Mouse (Mus musculus) neural tube, embryonic 15.5 days (tissue): ENCODE measurements around the gene Cdsn. TPM values are rescaled to one million over a fixed set of nuclear protein-coding genes. Genes with fewer than 3 reads are reported as not detected.

ENCODE experiments used
- ATAC-seq: fragments of 200-750 bp; cut with Nextera tagmentation; 2 replicates; pipeline ENCODE4 v1.8.0; 2017; ENCODE audit warnings: mild to moderate bottlenecking, moderate TSS enrichment, moderate library complexity; ENCODE audit not compliant: low FRiP score
- H3K27ac ChIP-seq: fragments of 300-500 bp; sonication (generic); replicated peaks from 2 replicates; pipeline ENCODE4 v1.5.1; 2015; ENCODE audit warnings: mild to moderate bottlenecking, inconsistent platforms
- H3K27me3 ChIP-seq: fragments of 300-500 bp; sonication (generic); replicated peaks from 2 replicates; pipeline ENCODE4 v1.6.1; 2015; ENCODE audit warnings: inconsistent platforms
- H3K36me3 ChIP-seq: fragments of 300-500 bp; sonication (generic); 2 replicates; pipeline ENCODE4 v1.6.1; 2015; ENCODE audit warnings: inconsistent platforms
- H3K4me1 ChIP-seq: fragments of 300-500 bp; sonication (generic); 2 replicates; pipeline ENCODE4 v1.6.1; 2015; ENCODE audit warnings: inconsistent platforms
- H3K4me2 ChIP-seq: fragments of 300-500 bp; sonication (generic); 2 replicates; pipeline ENCODE4 v1.6.1; 2015; ENCODE audit warnings: inconsistent platforms, mild to moderate bottlenecking, moderate library complexity
- H3K4me3 ChIP-seq: fragments of 300-500 bp; sonication (generic); replicated peaks from 2 replicates; pipeline ENCODE4 v1.5.1; 2015; ENCODE audit warnings: mild to moderate bottlenecking, inconsistent platforms
- H3K9ac ChIP-seq: fragments of 300-500 bp; sonication (generic); replicated peaks from 2 replicates; pipeline ENCODE4 v1.6.1; 2015; ENCODE audit warnings: mild to moderate bottlenecking, inconsistent platforms
- H3K9me3 ChIP-seq: fragments of 300-500 bp; sonication (generic); replicated peaks from 2 replicates; pipeline ENCODE4 v1.6.1; 2016; ENCODE audit warnings: inconsistent platforms
- WGBS: fragments of 180-500 bp; shearing (Covaris S2); methylation state at CpG from one replicate; pipeline ENCODE4 v1.1.7; 2015; ENCODE audit warnings: mixed read lengths; 5-methylcytosine and 5-hydroxymethylcytosine counted together
- polyA plus RNA-seq: library from polyadenylated mRNA; unstranded; fragments of >200 nt; fragmentation: Nextera tagmentation; extraction: Ambion mirVana; gene quantifications from 2 replicates; pipeline ENCODE4 v1.2.1, GENCODE M21; 2015

Gene Cdsn
- polyA plus RNA-seq, 1 experiment from 2014 or later = 0.08 TPM

GRCm38 (mm10) chr17:35601736-35602354 lies 49.9 kb downstream of the Cdsn start:
- WGBS = 63% methylated on average over 8 of the region's 8 CpGs
- no peak overlapping the region for H3K27ac ChIP-seq
- H3K9me3 ChIP-seq = no peaks in the 10 kb centered on the region
- H3K9ac ChIP-seq = no peak overlapping the region
- H3K4me3 ChIP-seq = no peak overlapping the region
- no peak for ATAC-seq
- H3K27me3 ChIP-seq = 0 out of 2 replicates have a peak, but pooled peaks cover 3% of the 10 kb centered on the region
- H3K36me3 ChIP-seq = no peaks in the 10 kb centered on the region
- no peaks in the 10 kb centered on the region for H3K4me1 ChIP-seq
- H3K4me2 ChIP-seq = no peak overlapping the region

Other genes with a start within 250 kb of the Cdsn start
- gene H2-Q1, start 231.7 kb upstream of the Cdsn start, polyA plus RNA-seq = 0.09 and 0.14 TPM in 2 replicates
- gene H2-Q2, start 209.9 kb upstream of the Cdsn start, polyA plus RNA-seq = 3.1 and 3.9 TPM in 2 replicates
- 1.7 and 3.7 TPM in 2 replicates for gene H2-Q4, start 172.5 kb upstream of the Cdsn start, polyA plus RNA-seq
- gene H2-Q6, start 127.3 kb upstream of the Cdsn start, polyA plus RNA-seq = 0.95 and 3.7 TPM in 2 replicates
- gene H2-Q7, start 113.0 kb upstream of the Cdsn start, polyA plus RNA-seq = 5.6 and 12.6 TPM in 2 replicates
- 0.36 and 0.79 TPM in 2 replicates for gene H2-Q10, start 82.0 kb upstream of the Cdsn start, polyA plus RNA-seq
- gene Pou5f1, start 46.1 kb upstream of the Cdsn start, polyA plus RNA-seq = not detected in 2 replicates
- gene Tcf19, start 35.3 kb upstream of the Cdsn start, polyA plus RNA-seq = 14.4 and 27.5 TPM in 2 replicates
- gene Cchcr1, start 35.0 kb upstream of the Cdsn start, polyA plus RNA-seq = 5.1 and 7.9 TPM in 2 replicates
- gene Psors1c2, start 18.9 kb upstream of the Cdsn start, polyA plus RNA-seq = 0.81 and 0.96 TPM in 2 replicates
- gene 2300002M23Rik, start 15.3 kb downstream of the Cdsn start, polyA plus RNA-seq = not detected in 2 replicates
- 0.40 TPM in 1 of 2 replicates, not detected in the other for gene Sfta2, start 49.4 kb downstream of the Cdsn start, polyA plus RNA-seq
- not detected in 2 replicates for gene Gm9573, start 74.5 kb downstream of the Cdsn start, polyA plus RNA-seq
- gene Mucl3, start 91.6 kb downstream of the Cdsn start, polyA plus RNA-seq = 0.22 TPM in 1 of 2 replicates, not detected in the other
- gene Vars2, start 115.5 kb downstream of the Cdsn start, polyA plus RNA-seq = 12.8 and 17.9 TPM in 2 replicates
- gene Gtf2h4, start 121.6 kb downstream of the Cdsn start, polyA plus RNA-seq = 24.1 and 30.7 TPM in 2 replicates
- gene Ddr1, start 152.5 kb downstream of the Cdsn start, polyA plus RNA-seq = 73.8 and 76.4 TPM in 2 replicates